In genomic region chr9:65303586-65303985, GRCm38 (mm10) we compare ENCODE assay signal across 14 mouse cellular contexts. TPM values are rescaled to one million over a fixed set of nuclear protein-coding genes. Genes with fewer than 3 reads are reported as not detected.
"Had no signal": no experiment of that assay in that cellular context is flagged by ENCODE, and none has a peak within 500 bp of the region (broad histone marks: within the 10 kb centered on the region; RNA-seq: fewer than 3 reads in every experiment).

No protein-coding gene starts in this region.

- H3K4me1 ChIP-seq: kidney, embryonic 15.5 days; limb, embryonic 15.5 days; midbrain, embryonic 13.5 days had no signal

- DNase-seq: kidney, adult 18-20 months; layer of hippocampus, adult 9-11 months; layer of hippocampus, postnatal 36 days; lung, embryonic 14.5 days; lung, postnatal 10 days; thymus, postnatal 4 days had no signal

- H3K4me3 ChIP-seq: kidney, embryonic 15.5 days; limb, embryonic 15.5 days; liver, embryonic 15.5 days; midbrain, embryonic 13.5 days; myocyte had no signal

- H3K27me3 ChIP-seq: kidney, embryonic 15.5 days; limb, embryonic 15.5 days; liver, embryonic 15.5 days; midbrain, embryonic 13.5 days had no signal

- H3K27ac ChIP-seq: kidney, embryonic 15.5 days; limb, embryonic 15.5 days; liver, embryonic 15.5 days; midbrain, embryonic 13.5 days had no signal

- H3K9ac ChIP-seq: kidney, embryonic 15.5 days; limb, embryonic 15.5 days; liver, embryonic 15.5 days; lung, embryonic 14.5 days; midbrain, embryonic 13.5 days had no signal

RNA-seq across cellular contexts. Expression of gene Cilp, which starts 38.6 kb away (rescaled TPM):
- total RNA-seq: layer of hippocampus, postnatal 36 days; megakaryocyte progenitor cell, adult 5-6 weeks; neutrophil, adult 5-6 weeks had no signal
- polyA plus RNA-seq: lung, embryonic 14.5 days had no signal

RNA-seq across cellular contexts. Expression of gene Ubap1l, which starts 57.3 kb away (rescaled TPM):
- total RNA-seq: megakaryocyte progenitor cell, adult 5-6 weeks had no signal
- polyA plus RNA-seq: stomach, postnatal 0 days had no signal
